Mouse (Mus musculus): ENCODE data around the gene Atp5s. TPM values are rescaled to one million over a fixed set of nuclear protein-coding genes. Genes with fewer than 3 reads are reported as not detected.

The Atp5s gene
- polyA plus RNA-seq (2014; fragmentation: Nextera tagmentation; extraction: Ambion mirVana) = 18.9 and 23.6 TPM in 2 replicates

- H3K9me3 ChIP-seq (ENCODE audit: control insufficient read depth, low read length) = peaks cover 1% of the 10 kb centered on the region; the same call in 1 of the 2 replicates
- ATAC-seq (replicated peaks; ENCODE audit: low FRiP score) (peak; percentile 98), DNase-seq (ENCODE audit: low spot score) (peak; percentile 98)
- H3K4me3 ChIP-seq (ENCODE audit: low read depth, low read length) = peak within 1 kb of the TSS; percentile 58
- WGBS = under 1% methylated on average over 60 of the region's 60 CpGs
- H3K36me3 ChIP-seq (ENCODE audit: control insufficient read depth, insufficient read depth, low read length) = no peaks in the 10 kb centered on the region; the same call in 1 of the 2 replicates
- no peaks in the 10 kb centered on the region for H3K27me3 ChIP-seq (ENCODE audit: control insufficient read depth, insufficient read depth, low read length)
- H3K4me2 ChIP-seq (ENCODE audit: low read depth, low read length, severe bottlenecking) = peak within 1 kb of the TSS; percentile 73
- peak within 1 kb of the TSS; percentile 50; the same call in 1 of the 2 replicates for H3K27ac ChIP-seq (ENCODE audit: low read depth, low read length)
- peak within 1 kb of the TSS; percentile 67 for H3K9ac ChIP-seq (ENCODE audit: low read length)
- H3K4me1 ChIP-seq (replicated peaks; ENCODE audit: control insufficient read depth, insufficient read depth, low read length) = no peaks in the 10 kb centered on the region; the same call in 1 of the 2 replicates
These were observed at the start of gene Atp5s, which contains the start of gene L2hgdh for GRCm38 (mm10) chr12:69724711-69725460. Gene Atp5s (plus strand): TSS chr12:69724950. Gene L2hgdh (minus strand): TSS chr12:69724873.

- H3K27me3 ChIP-seq (ENCODE audit: control insufficient read depth, insufficient read depth, low read length) = no peaks in the 10 kb centered on the region
- no peak for DNase-seq (ENCODE audit: low spot score)
- WGBS = 98% methylated on average over 4 of the region's 4 CpGs
- H3K4me3 ChIP-seq (ENCODE audit: low read depth, low read length) = no peak overlapping the region
- H3K36me3 ChIP-seq (ENCODE audit: control insufficient read depth, insufficient read depth, low read length) = no peaks in the 10 kb centered on the region
- H3K4me1 ChIP-seq (replicated peaks; ENCODE audit: control insufficient read depth, insufficient read depth, low read length) = 0 out of 2 replicates have a peak, but pooled peaks cover 2% of the 10 kb centered on the region
- ATAC-seq (replicated peaks; ENCODE audit: low FRiP score) = no peak
- H3K9me3 ChIP-seq (ENCODE audit: control insufficient read depth, low read length) = no peaks in the 10 kb centered on the region
- no peak overlapping the region for H3K9ac ChIP-seq (ENCODE audit: low read length)
- H3K4me2 ChIP-seq (ENCODE audit: low read depth, low read length, severe bottlenecking) = no peak overlapping the region
- H3K27ac ChIP-seq (ENCODE audit: low read depth, low read length) = no peak overlapping the region
These were observed 48.6 kb upstream of the Atp5s start for GRCm38 (mm10) chr12:69676157-69676556.

GRCm38 (mm10) chr12:69680635-69681565 lies 43.9 kb upstream of the Atp5s start:
- Histone ChIP-seq H3K27me3 (ENCODE audit: control insufficient read depth, insufficient read depth, low read length) (no peaks in the 10 kb centered on the region), H3K27ac (ENCODE audit: low read depth, low read length) (peak overlapping the region; percentile 84), H3K36me3 (ENCODE audit: control insufficient read depth, insufficient read depth, low read length) (no peaks in the 10 kb centered on the region), H3K4me2 (ENCODE audit: low read depth, low read length, severe bottlenecking) (peak overlapping the region; percentile 81), H3K4me3 (ENCODE audit: low read depth, low read length) (peak overlapping the region; percentile 94), H3K9ac (ENCODE audit: low read length) (peak overlapping the region; percentile 98), H3K4me1 (replicated peaks; ENCODE audit: control insufficient read depth, insufficient read depth, low read length) (peaks cover 2% of the 10 kb centered on the region; the same call in 1 of the 2 replicates), H3K9me3 (ENCODE audit: control insufficient read depth, low read length) (no peaks in the 10 kb centered on the region)
- peak; percentile 60 for ATAC-seq (replicated peaks; ENCODE audit: low FRiP score)
- DNase-seq (ENCODE audit: low spot score) = peak; percentile 77
- under 1% methylated on average over 56 of the region's 56 CpGs for WGBS

DNA sequence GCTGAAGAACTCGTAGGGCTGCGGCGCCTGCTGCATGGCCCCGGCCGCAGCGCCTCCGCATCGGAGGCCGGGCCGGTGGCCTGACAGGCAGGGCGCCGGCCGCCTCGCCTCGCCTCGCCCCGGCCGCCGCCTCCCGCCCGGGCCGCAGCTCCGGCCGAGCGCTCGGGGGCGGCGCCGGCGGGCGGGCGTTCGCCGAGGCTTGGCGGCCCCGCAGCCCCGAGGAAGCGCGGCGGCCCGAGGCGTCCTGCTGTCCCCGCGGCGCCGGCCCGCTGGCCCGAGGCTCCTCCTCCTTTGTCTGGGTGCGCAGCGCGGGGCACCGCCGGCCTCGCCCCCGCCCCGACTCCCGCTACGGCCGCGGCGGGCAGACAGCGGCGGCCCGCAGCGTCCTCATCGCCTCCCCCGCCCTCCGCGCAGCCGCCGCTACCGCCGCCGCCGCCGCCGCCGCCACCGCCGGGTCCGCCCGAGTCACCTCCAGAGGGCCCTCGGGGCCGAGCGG lies 43.1 kb upstream of the Atp5s start, which contains the start of gene Sos2:
Gene Sos2 (minus strand): TSS at position 287 of the 496 bp plus-strand sequence.
- Histone ChIP-seq H3K9me3 (ENCODE audit: control insufficient read depth, low read length) (no peaks in the 10 kb centered on the region), H3K9ac (ENCODE audit: low read length) (peak within 1 kb of the TSS; percentile 98), H3K4me1 (replicated peaks; ENCODE audit: control insufficient read depth, insufficient read depth, low read length) (peaks cover 2% of the 10 kb centered on the region; the same call in 1 of the 2 replicates), H3K27ac (ENCODE audit: low read depth, low read length) (peak within 1 kb of the TSS; percentile 84), H3K4me3 (ENCODE audit: low read depth, low read length) (peak within 1 kb of the TSS; percentile 94), H3K27me3 (ENCODE audit: control insufficient read depth, insufficient read depth, low read length) (no peaks in the 10 kb centered on the region), H3K4me2 (ENCODE audit: low read depth, low read length, severe bottlenecking) (peak within 1 kb of the TSS; percentile 81), H3K36me3 (ENCODE audit: control insufficient read depth, insufficient read depth, low read length) (no peaks in the 10 kb centered on the region)
- DNase-seq (ENCODE audit: low spot score) (peak; percentile 83), ATAC-seq (replicated peaks; ENCODE audit: low FRiP score) (peak; percentile 68)
- under 1% methylated on average over 44 of the region's 85 CpGs for WGBS

GRCm38 (mm10) chr12:69682065-69682787 lies 42.5 kb upstream of the Atp5s start:
- Histone ChIP-seq H3K9me3 (ENCODE audit: control insufficient read depth, low read length) (no peaks in the 10 kb centered on the region), H3K4me3 (ENCODE audit: low read depth, low read length) (peak overlapping the region; percentile 94), H3K36me3 (ENCODE audit: control insufficient read depth, insufficient read depth, low read length) (no peaks in the 10 kb centered on the region), H3K4me2 (ENCODE audit: low read depth, low read length, severe bottlenecking) (peak overlapping the region; percentile 81), H3K9ac (ENCODE audit: low read length) (peak overlapping the region; percentile 98), H3K27ac (ENCODE audit: low read depth, low read length) (peak overlapping the region; percentile 84), H3K4me1 (replicated peaks; ENCODE audit: control insufficient read depth, insufficient read depth, low read length) (peaks cover 2% of the 10 kb centered on the region; the same call in 1 of the 2 replicates), H3K27me3 (ENCODE audit: control insufficient read depth, insufficient read depth, low read length) (no peaks in the 10 kb centered on the region)
- peak; percentile 94 for DNase-seq (ENCODE audit: low spot score)
- under 1% methylated on average over 42 of the region's 54 CpGs for WGBS
- peak; percentile 92 for ATAC-seq (replicated peaks; ENCODE audit: low FRiP score)

GRCm38 (mm10) chr12:69682788-69683419 lies 41.8 kb upstream of the Atp5s start:
- no peaks in the 10 kb centered on the region for H3K27me3 ChIP-seq (ENCODE audit: control insufficient read depth, insufficient read depth, low read length)

GRCm38 (mm10) chr12:69683537-69683936 lies 41.2 kb upstream of the Atp5s start:
- no peak overlapping the region for H3K9ac ChIP-seq (ENCODE audit: low read length)
- ATAC-seq (replicated peaks; ENCODE audit: low FRiP score) (no peak), DNase-seq (ENCODE audit: low spot score) (no peak)
- H3K4me3 ChIP-seq (ENCODE audit: low read depth, low read length) = no peak overlapping the region
- no peak overlapping the region for H3K27ac ChIP-seq (ENCODE audit: low read depth, low read length)
- 60% methylated on average over 10 of the region's 10 CpGs for WGBS
- H3K36me3 ChIP-seq (ENCODE audit: control insufficient read depth, insufficient read depth, low read length) = no peaks in the 10 kb centered on the region
- no peak overlapping the region for H3K4me2 ChIP-seq (ENCODE audit: low read depth, low read length, severe bottlenecking)
- H3K27me3 ChIP-seq (ENCODE audit: control insufficient read depth, insufficient read depth, low read length) = no peaks in the 10 kb centered on the region
- peaks cover 2% of the 10 kb centered on the region; the same call in 1 of the 2 replicates for H3K4me1 ChIP-seq (replicated peaks; ENCODE audit: control insufficient read depth, insufficient read depth, low read length)
- H3K9me3 ChIP-seq (ENCODE audit: control insufficient read depth, low read length) = no peaks in the 10 kb centered on the region

More at GRCm38 (mm10) chr12:69682788-69683419, 41.8 kb upstream of the Atp5s start:
- Histone ChIP-seq H3K36me3 (ENCODE audit: control insufficient read depth, insufficient read depth, low read length) (no peaks in the 10 kb centered on the region), H3K9me3 (ENCODE audit: control insufficient read depth, low read length) (no peaks in the 10 kb centered on the region), H3K4me3 (ENCODE audit: low read depth, low read length) (no peak overlapping the region), H3K27ac (ENCODE audit: low read depth, low read length) (no peak overlapping the region), H3K4me1 (replicated peaks; ENCODE audit: control insufficient read depth, insufficient read depth, low read length) (peaks cover 2% of the 10 kb centered on the region; the same call in 1 of the 2 replicates), H3K4me2 (ENCODE audit: low read depth, low read length, severe bottlenecking) (peak overlapping the region; percentile 81; the same call in 1 of the 2 replicates), H3K9ac (ENCODE audit: low read length) (no peak overlapping the region)
- no peak for ATAC-seq (replicated peaks; ENCODE audit: low FRiP score)
- 49% methylated on average over 14 of the region's 14 CpGs for WGBS
- no peak for DNase-seq (ENCODE audit: low spot score)

All from forebrain, embryonic 11.5 days (tissue).